Mouse (Mus musculus): Measurements from ENCODE around the gene Vmn1r236. TPM values are rescaled to one million over a fixed set of nuclear protein-coding genes. Genes with fewer than 3 reads are reported as not detected.

Gene Vmn1r236
- not detected in 2 replicates for polyA plus RNA-seq (2012; rRNA removed)

GRCm38 (mm10) chr17:21282642-21283041 is at the start of gene Vmn1r236:
Vmn1r236 (plus strand) TSS chr17:21282942.

DNA sequence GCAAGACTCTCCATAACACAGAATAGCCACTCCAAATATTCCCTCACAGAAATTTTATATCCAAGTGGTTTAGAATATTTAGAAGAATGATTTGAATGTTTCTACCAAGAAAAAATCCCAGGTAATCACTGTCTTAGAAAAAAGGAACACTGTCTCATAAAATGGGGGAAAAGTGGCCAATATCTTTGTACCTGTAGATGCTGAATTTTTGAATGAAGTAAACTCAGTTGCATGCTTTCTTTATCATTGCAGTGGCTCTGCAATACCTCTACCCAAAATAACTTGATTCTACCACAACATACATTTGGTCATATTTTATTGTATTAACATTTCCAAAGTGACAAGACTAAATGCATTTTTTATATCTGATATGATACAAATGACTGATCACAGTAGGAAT is 26.6 kb upstream of the Vmn1r236 start, which contains the start of gene Vmn1r235:
TSS of gene Vmn1r235 (plus strand) at position 301 of the 400 bp plus-strand sequence.

GRCm38 (mm10) chr17:21311565-21311964 is 28.8 kb downstream of the Vmn1r236 start, which contains the start of gene Vmn1r237:
Vmn1r237 (plus strand) TSS chr17:21311865.

Other genes with a start within 250 kb of the Vmn1r236 start
- not detected in 2 replicates for gene Vmn1r234, start 56.9 kb upstream of the Vmn1r236 start, polyA plus RNA-seq (2012; rRNA removed)
- not detected in 2 replicates for gene Vmn1r235, start 26.5 kb upstream of the Vmn1r236 start, polyA plus RNA-seq (2012; rRNA removed)
- gene Vmn1r237, start 28.9 kb downstream of the Vmn1r236 start, polyA plus RNA-seq (2012; rRNA removed), result not detected in 2 replicates
- 2.5 and 2.7 TPM in 2 replicates for gene Zfp677, start 100.8 kb downstream of the Vmn1r236 start, polyA plus RNA-seq (2012; rRNA removed)
- 2.2 and 2.5 TPM in 2 replicates for gene Zfp54, start 140.3 kb downstream of the Vmn1r236 start, polyA plus RNA-seq (2012; rRNA removed)
- gene Zfp51, start 167.4 kb downstream of the Vmn1r236 start, polyA plus RNA-seq (2012; rRNA removed), result 6.2 and 6.4 TPM in 2 replicates
- gene Zfp53, start 206.1 kb downstream of the Vmn1r236 start, polyA plus RNA-seq (2012; rRNA removed), result 4.7 and 4.9 TPM in 2 replicates